Mouse (Mus musculus) kidney, embryonic 15.5 days (tissue): ENCODE data around the gene Gm21992. TPM values are rescaled to one million over a fixed set of nuclear protein-coding genes. Genes with fewer than 3 reads are reported as not detected.
A peak's percentile ranks its signal among the peaks of the same experiment; 100 is the strongest.
"Not testable (repeated sequence)": the region's sequence is repeated elsewhere in the genome, so short reads cannot be mapped to it uniquely, and the experiment has no call there.

Experiments used
- ATAC-seq: fragments of 200-750 bp; cut with Nextera tagmentation; replicated peaks from 2 replicates; pipeline ENCODE4 v1.8.0; 2017; ENCODE audit warnings: moderate TSS enrichment; ENCODE audit not compliant: low FRiP score
- H3K27ac ChIP-seq: fragments of 300-500 bp; sonication (generic); 2 replicates; pipeline ENCODE4 v1.5.1; 2015; ENCODE audit warnings: mild to moderate bottlenecking, inconsistent platforms
- H3K27me3 ChIP-seq: fragments of 300-500 bp; sonication (generic); 2 replicates; pipeline ENCODE4 v1.6.1; 2015; ENCODE audit warnings: inconsistent platforms
- H3K36me3 ChIP-seq: fragments of 300-500 bp; sonication (generic); 2 replicates; pipeline ENCODE4 v1.6.1; 2015; ENCODE audit warnings: inconsistent platforms
- H3K4me1 ChIP-seq: fragments of 300-500 bp; sonication (generic); 2 replicates; pipeline ENCODE4 v1.6.1; 2015; ENCODE audit warnings: inconsistent platforms
- H3K4me2 ChIP-seq: fragments of 300-500 bp; sonication (generic); 2 replicates; pipeline ENCODE4 v1.6.1; 2015; ENCODE audit warnings: moderate library complexity, mild to moderate bottlenecking, inconsistent platforms
- H3K4me3 ChIP-seq: fragments of 300-500 bp; sonication (generic); replicated peaks from 2 replicates; pipeline ENCODE4 v1.5.1; 2015; ENCODE audit warnings: mild to moderate bottlenecking, inconsistent platforms
- H3K9ac ChIP-seq: fragments of 300-500 bp; sonication (generic); 2 replicates; pipeline ENCODE4 v1.6.1; 2015; ENCODE audit warnings: mild to moderate bottlenecking, inconsistent platforms
- H3K9me3 ChIP-seq: fragments of 300-500 bp; sonication (generic); replicated peaks from 2 replicates; pipeline ENCODE4 v1.6.1; 2016; ENCODE audit warnings: inconsistent platforms
- WGBS: fragments of 180-500 bp; shearing (Covaris S2); methylation state at CpG from one replicate; pipeline ENCODE4 v1.1.7; 2015; ENCODE audit warnings: mixed read lengths; 5-methylcytosine and 5-hydroxymethylcytosine counted together
- polyA plus RNA-seq: library from polyadenylated mRNA; unstranded; fragments of >200 nt; fragmentation: Nextera tagmentation; extraction: Ambion mirVana; gene quantifications from 2 replicates; pipeline ENCODE4 v1.2.1, GENCODE M21; 2015

The Gm21992 gene
- polyA plus RNA-seq, 1 experiment from 2014 or later, result 40.3 TPM

DNA sequence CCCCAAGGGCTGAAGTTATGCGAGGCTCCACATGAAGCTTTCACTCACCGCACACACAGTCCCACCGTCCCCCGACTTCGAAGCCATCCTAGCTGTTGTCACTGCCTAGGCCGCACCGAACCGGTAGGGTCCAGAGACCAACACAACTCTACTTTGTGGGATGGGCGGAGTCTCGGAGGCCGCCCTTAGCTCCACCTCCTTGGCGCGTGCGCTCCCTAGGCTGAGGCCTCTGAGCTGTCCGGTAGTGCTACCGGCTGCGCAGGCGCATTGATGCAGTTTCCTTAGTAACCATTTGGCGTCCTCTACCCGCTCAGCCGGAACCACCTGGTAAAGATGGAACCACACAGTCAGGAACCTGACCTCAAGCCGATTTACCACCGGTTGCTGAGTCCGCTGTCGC, 27.7 kb upstream of the Gm21992 start, which contains the start of the genes Ccs and Ccdc87:
TSS of gene Ccs (minus strand) at position 184 of the 400 bp plus-strand sequence.
TSS of gene Ccdc87 (plus strand) at position 218 of the 400 bp plus-strand sequence.
- Histone ChIP-seq H3K27ac (peak within 1 kb of the TSS; percentile 54; the same call in 1 of the 2 replicates), H3K36me3 (0 out of 2 replicates have a peak, but pooled peaks cover 6% of the 10 kb centered on the region), H3K27me3 (peaks cover 29% of the 10 kb centered on the region), H3K9me3 (no peaks in the 10 kb centered on the region), H3K4me3 (peak within 1 kb of the TSS; percentile 63), H3K4me1 (peaks cover 17% of the 10 kb centered on the region), H3K9ac (peak within 1 kb of the TSS; percentile 72), H3K4me2 (peak within 1 kb of the TSS; percentile 88)
- peak; percentile 99 for ATAC-seq
- under 1% methylated on average over 25 of the region's 25 CpGs for WGBS

DNA sequence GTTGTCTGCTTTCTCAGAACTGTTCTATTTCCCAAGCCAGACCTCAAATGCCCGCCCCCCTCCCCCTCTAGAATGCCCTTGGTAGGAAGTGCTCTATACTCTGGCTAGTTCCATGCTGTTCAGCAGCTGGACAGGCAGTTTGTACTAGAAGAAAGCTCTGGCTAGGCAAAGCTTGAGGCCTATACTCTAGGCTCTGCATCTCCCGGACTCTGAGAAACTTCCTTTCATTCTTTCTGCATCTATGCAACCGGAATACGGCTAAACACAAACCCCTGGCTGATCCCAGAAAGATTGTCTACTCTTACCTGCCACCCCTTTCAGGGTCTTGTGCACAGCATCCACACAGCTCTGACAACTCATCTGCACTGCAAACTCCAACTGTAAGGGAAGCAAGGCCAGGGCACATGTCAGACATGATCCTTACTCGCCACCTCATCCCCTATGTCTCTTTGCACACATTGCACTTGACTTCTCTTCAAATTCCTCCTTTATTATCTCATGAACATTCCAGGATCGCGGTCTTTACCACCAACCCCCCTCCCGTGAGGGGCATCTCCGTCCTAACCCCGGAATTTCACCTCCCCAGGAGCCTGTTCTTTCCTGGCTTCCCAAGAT, 27.2 kb upstream of the Gm21992 start:
- H3K27ac ChIP-seq, result peak overlapping the region; percentile 54; the same call in 1 of the 2 replicates
- H3K27me3 ChIP-seq, result peaks cover 29% of the 10 kb centered on the region
- peak overlapping the region; percentile 88 for H3K4me2 ChIP-seq
- H3K9me3 ChIP-seq, result no peaks in the 10 kb centered on the region
- ATAC-seq, result peak; percentile 34
- H3K9ac ChIP-seq, result peak overlapping the region; percentile 72
- peak overlapping the region; percentile 63 for H3K4me3 ChIP-seq
- WGBS, result 30% methylated on average over 10 of the region's 10 CpGs
- H3K4me1 ChIP-seq, result peaks cover 17% of the 10 kb centered on the region
- H3K36me3 ChIP-seq, result 0 out of 2 replicates have a peak, but pooled peaks cover 6% of the 10 kb centered on the region

DNA sequence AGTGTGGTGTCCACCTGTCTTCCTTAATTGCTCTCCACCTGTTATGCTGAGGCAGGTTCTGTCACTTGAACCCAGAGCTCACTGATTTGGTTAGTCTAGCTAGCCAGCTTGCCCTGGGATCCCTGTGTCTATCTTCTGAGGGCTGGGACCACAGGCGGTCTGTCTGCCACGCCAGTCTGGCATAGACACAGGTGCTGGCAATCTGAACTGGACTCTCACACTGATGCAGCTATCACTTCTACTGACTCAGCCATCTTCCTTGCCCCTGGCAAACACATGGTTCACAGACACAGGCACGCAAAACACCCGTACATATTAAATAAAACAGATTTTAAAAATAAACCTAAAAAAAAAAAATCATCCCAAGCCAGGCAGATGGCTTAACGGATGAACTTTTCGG, 25.6 kb upstream of the Gm21992 start:
- no peak for ATAC-seq
- 96% methylated on average over 6 of the region's 6 CpGs for WGBS

DNA sequence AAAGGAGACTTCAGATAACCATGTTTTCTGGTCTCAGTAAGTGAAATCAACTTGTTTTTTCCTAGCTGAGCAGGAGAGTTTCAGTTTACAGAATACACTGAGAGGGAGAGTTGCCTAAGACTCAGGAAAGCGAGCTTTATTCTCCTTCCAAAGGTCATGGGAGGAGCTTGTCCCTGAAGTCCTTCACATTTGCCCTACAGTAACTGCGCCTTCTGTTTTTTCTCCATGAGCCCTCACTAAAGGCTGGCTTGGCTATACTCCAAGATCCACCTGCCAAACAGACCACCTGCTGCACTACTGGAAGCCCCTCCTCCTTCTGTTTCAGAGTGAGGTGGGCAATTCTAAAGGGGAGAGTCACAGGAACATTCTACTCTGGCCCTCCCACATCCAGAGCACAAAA, 24.7 kb upstream of the Gm21992 start:
- ATAC-seq, result no peak
- Histone ChIP-seq H3K27me3 (peaks cover 15% of the 10 kb centered on the region), H3K9ac (no peak overlapping the region), H3K4me3 (no peak overlapping the region), H3K9me3 (no peaks in the 10 kb centered on the region), H3K36me3 (peaks cover 26% of the 10 kb centered on the region), H3K27ac (no peak overlapping the region), H3K4me1 (peaks cover 17% of the 10 kb centered on the region), H3K4me2 (no peak overlapping the region)
- WGBS, result 70% methylated on average over 2 of the region's 2 CpGs

More for the DNA sequence above, 25.6 kb upstream of the Gm21992 start:
- H3K4me1 ChIP-seq, result peaks cover 17% of the 10 kb centered on the region
- H3K4me2 ChIP-seq, result no peak overlapping the region
- no peak overlapping the region for H3K27ac ChIP-seq
- H3K9me3 ChIP-seq, result no peaks in the 10 kb centered on the region
- H3K36me3 ChIP-seq, result peaks cover 19% of the 10 kb centered on the region
- peaks cover 24% of the 10 kb centered on the region for H3K27me3 ChIP-seq
- H3K4me3 ChIP-seq, result no peak overlapping the region
- no peak overlapping the region for H3K9ac ChIP-seq

DNA sequence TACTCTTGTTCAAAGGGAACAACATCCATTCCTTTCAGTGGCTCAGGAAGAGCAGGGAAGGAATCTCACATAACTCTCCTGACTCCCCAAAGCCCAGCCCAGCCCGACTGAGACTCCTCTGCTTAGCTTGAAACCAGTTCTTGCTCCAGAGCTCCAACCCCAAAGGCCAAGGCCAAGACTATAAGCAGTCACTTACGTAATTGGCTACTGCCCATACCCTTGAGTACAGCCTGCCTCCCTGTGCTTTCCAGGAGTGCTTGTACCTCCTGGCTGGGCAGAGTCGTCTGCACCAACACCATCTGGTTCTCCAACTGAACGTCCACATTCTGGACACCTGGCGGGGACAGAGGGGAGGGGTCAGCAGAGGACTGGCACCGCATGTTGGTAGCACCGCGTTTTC, 22.6 kb upstream of the Gm21992 start:
- Histone ChIP-seq H3K4me2 (no peak overlapping the region), H3K27ac (no peak overlapping the region), H3K4me1 (peaks cover 11% of the 10 kb centered on the region), H3K9me3 (no peaks in the 10 kb centered on the region), H3K36me3 (peaks cover 31% of the 10 kb centered on the region), H3K9ac (no peak overlapping the region), H3K4me3 (no peak overlapping the region), H3K27me3 (no peaks in the 10 kb centered on the region)
- ATAC-seq, result no peak
- 84% methylated on average over 8 of the region's 8 CpGs for WGBS

DNA sequence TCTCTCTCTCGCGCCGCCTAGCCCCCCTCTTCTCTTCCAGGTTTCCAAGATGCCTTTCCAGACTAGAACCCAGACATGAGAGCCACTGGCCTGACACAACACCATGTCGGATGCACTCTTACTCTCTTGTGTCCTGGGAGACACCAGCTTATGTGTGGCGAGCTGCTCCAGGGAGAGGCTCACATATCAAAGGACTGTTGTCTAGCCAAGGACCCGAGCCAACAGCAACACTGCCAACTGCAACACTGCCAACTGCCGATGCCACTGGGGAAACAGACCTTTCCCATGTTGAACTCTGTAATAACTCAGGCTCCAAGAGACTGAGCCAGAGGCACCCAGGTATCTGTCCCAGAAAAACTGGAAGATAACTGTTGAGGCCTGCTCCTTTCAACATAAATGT, 17.7 kb upstream of the Gm21992 start:
- WGBS, result 48% methylated on average over 7 of the region's 7 CpGs
- no peak overlapping the region for H3K9ac ChIP-seq
- H3K4me1 ChIP-seq, result peaks cover 7% of the 10 kb centered on the region; the same call in 1 of the 2 replicates
- H3K27ac ChIP-seq, result no peak overlapping the region
- no peak for ATAC-seq
- no peak overlapping the region for H3K4me3 ChIP-seq
- H3K27me3 ChIP-seq, result no peaks in the 10 kb centered on the region
- peaks cover 52% of the 10 kb centered on the region for H3K36me3 ChIP-seq
- no peaks in the 10 kb centered on the region for H3K9me3 ChIP-seq
- H3K4me2 ChIP-seq, result peak overlapping the region; percentile 22; the same call in 1 of the 2 replicates

DNA sequence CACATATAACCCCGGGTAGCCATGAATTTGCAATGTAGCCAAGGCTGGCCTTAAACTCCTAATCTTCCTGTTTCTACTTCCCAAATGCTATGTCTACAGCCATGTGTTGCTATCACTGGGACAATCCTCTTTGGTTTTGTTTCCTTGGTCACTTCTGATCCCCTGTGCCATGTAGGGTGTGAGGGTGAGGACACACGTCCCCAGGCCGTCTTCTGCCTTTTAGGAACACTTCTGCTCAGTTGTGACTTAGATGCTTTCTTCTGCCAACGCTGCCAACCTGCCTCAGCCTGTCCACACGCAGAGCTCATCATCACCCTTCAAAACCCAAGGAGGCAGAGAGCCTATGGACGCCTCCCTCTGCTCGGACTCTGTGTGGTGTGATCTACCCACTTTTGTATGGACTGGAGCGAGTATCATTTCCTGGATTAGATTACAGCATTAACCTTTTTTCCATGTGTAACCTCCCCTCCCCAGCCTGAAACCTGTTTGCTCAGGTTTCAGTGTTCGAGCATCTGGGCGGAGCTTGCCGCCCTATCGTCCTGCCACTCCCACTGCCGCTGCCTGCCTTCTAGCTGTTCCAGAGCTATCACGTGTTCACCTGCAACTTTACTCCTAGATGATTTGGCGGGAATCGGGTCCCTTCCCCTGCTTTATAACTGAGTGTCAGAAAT, 17.2 kb upstream of the Gm21992 start:
- no peak overlapping the region for H3K27ac ChIP-seq
- ATAC-seq, result no peak

DNA sequence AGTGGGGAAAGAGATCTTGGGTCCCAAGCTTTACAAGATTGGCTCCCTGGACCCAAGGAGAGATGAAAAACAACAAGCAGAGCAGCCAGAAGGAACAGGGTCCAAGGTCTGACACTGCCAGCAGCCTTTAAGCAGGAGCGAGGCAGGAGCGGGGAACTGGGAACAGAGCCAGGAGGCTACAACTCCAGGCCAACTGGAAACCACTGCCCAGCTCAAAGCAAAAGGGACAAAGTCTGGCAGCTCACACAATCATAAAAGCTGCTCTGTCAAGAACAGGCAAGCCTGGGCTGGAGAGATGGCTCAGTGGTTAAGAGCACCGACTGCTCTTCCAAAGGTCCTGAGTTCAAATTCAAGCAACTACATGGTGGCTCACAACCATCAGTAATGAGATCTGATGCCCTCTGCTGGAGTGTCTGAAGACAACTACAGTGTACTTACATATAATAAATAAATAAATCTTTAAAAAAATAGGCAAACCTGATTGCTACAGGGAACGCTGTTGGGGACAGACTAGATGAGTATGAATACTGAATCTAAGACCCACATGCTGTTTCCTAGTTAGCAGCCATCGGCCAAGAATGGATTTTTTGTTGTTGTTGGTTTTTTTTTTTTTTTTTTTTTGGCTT, 9.4 kb upstream of the Gm21992 start:
- Histone ChIP-seq H3K9ac (no peak overlapping the region), H3K4me1 (peaks cover 2% of the 10 kb centered on the region; the same call in 1 of the 2 replicates), H3K27ac (peak overlapping the region; percentile 37), H3K36me3 (peaks cover 17% of the 10 kb centered on the region), H3K4me3 (no peak overlapping the region), H3K9me3 (no peaks in the 10 kb centered on the region), H3K27me3 (no peaks in the 10 kb centered on the region), H3K4me2 (no peak overlapping the region)
- 70% methylated on average over 5 of the region's 5 CpGs for WGBS
- peak; percentile 79 for ATAC-seq

More for the DNA sequence above, 17.2 kb upstream of the Gm21992 start:
- Histone ChIP-seq H3K36me3 (peaks cover 52% of the 10 kb centered on the region), H3K9ac (no peak overlapping the region), H3K9me3 (no peaks in the 10 kb centered on the region), H3K4me1 (peaks cover 7% of the 10 kb centered on the region; the same call in 1 of the 2 replicates), H3K4me2 (peak overlapping the region; percentile 22; the same call in 1 of the 2 replicates), H3K4me3 (0 out of 2 replicates have a peak overlapping the region, but pooled peaks have one; percentile 10), H3K27me3 (no peaks in the 10 kb centered on the region)
- 47% methylated on average over 16 of the region's 16 CpGs for WGBS

DNA sequence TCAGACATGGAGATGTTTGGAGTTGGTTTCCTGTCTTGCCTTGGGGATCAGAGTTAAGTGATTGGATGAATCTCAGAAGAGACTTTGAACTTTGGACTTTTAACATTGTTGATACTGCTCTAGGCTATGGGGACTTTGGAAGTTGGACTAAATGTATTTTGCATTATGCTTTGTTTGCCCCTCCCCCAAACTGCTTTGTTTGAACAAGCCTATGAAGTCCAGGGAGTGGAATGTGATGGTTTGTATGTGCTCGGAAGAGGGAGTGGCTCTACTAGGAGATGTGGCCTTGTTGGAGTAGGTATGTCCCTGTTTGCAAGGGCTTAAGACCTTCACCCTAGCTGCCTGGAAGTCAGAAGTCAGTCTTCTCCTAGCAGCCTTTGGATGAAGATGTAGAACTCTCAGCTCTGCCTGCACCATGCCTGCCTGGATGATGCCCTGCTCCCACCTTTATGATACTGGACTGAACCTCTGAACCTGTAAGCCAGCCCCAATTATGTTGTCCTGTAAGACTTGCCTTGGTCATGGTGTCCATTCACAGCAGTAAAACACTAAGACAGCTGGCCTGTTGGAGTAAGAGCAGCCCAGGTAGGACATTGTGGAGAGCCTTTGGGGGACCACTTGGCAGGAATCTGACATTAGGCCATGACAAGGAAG, 5.9 kb upstream of the Gm21992 start:
- H3K4me1 ChIP-seq, result peaks cover 4% of the 10 kb centered on the region; the same call in 1 of the 2 replicates
- WGBS, result 55% methylated on average over 1 of the region's 1 CpGs
- H3K9me3 ChIP-seq, result no peaks in the 10 kb centered on the region
- no peak overlapping the region for H3K9ac ChIP-seq
- H3K4me2 ChIP-seq, result no peak overlapping the region
- no peaks in the 10 kb centered on the region for H3K27me3 ChIP-seq
- H3K36me3 ChIP-seq, result no peaks in the 10 kb centered on the region
- no peak overlapping the region for H3K4me3 ChIP-seq
- ATAC-seq, result no peak
- no peak overlapping the region for H3K27ac ChIP-seq

DNA sequence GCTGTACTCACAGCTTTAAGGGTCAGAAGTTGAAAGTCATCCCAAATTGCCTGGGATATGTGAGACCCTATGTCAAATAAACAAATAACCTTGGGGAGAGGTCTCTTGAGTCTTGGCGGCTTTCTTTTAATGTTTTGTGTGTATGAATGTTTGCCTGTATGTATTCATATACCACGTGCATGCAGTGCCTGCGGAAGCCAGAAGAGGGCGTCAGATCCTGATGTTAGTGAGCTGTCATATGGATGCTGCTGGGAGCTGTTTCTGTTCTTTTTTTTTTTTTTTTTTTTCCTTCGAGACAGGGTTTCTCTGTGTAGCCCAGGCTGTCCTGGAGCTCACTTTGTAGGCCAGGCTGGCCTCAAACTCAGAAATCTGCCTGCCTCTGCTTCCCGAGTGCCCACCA, 1.6 kb upstream of the Gm21992 start:
- WGBS, result 85% methylated on average over 6 of the region's 6 CpGs

DNA sequence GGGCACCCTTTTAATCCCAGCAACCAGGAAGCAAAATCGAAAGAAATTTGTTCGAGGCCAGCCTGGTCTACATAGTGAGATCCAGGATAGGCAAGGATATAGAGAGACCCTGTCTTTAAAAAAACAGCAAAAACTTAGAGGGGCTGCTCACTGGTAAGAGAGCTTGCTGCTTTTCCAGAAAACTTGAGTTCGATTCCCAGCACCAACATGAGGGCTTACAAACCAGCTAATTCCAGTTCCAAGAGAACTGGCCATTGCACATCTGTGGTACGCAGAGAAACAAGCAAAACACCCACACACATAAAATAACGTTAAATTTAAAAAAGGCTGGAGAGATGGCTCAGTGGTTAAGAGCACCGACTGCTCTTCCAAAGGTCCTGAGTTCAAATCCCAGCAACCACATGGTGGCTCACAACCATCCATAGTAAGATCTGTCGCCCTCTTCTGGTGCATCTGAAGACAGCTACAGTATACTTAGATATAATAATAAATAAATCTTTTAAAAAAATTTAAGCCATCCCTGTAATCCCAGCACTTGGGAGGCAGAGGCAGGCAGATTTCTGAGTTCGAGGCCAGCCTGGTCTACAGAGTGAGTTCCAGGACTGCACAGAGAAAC, 1.0 kb upstream of the Gm21992 start:
- not testable (repeated sequence) for H3K9me3 ChIP-seq, H3K36me3 ChIP-seq, ATAC-seq, H3K27me3 ChIP-seq
- peaks cover 27% of the 10 kb centered on the region for H3K4me1 ChIP-seq
- H3K27ac ChIP-seq, result peak overlapping the region; percentile 98
- H3K4me3 ChIP-seq, result peak overlapping the region; percentile 67
- H3K9ac ChIP-seq, result peak overlapping the region; percentile 78
- 76% methylated on average over 8 of the region's 8 CpGs for whole genome bisulfite sequencing
- peak overlapping the region; percentile 80 for H3K4me2 ChIP-seq

More for the DNA sequence above, 1.6 kb upstream of the Gm21992 start:
- H3K9ac ChIP-seq, result no peak overlapping the region
- no peak overlapping the region for H3K27ac ChIP-seq
- no peaks in the 10 kb centered on the region for H3K36me3 ChIP-seq
- H3K4me3 ChIP-seq, result no peak overlapping the region
- H3K9me3 ChIP-seq, result no peaks in the 10 kb centered on the region
- no peaks in the 10 kb centered on the region for H3K27me3 ChIP-seq
- ATAC-seq, result no peak
- peaks cover 22% of the 10 kb centered on the region for H3K4me1 ChIP-seq
- no peak overlapping the region for H3K4me2 ChIP-seq
